Mouse (Mus musculus) mature B cell (primary cell): Measurements from ENCODE around the gene Ppp1r35.
"Not testable (repeated sequence)": the region's sequence is repeated elsewhere in the genome, so short reads cannot be mapped to it uniquely, and the experiment has no call there.

ENCODE experiments used
- in situ Hi-C: fragments of 300-500 bp; cut with MboI; formaldehyde crosslinking; loops from 2 replicates; pipeline ENCODE4 v1.14.3; 2019

Ppp1r35 gene

DNA sequence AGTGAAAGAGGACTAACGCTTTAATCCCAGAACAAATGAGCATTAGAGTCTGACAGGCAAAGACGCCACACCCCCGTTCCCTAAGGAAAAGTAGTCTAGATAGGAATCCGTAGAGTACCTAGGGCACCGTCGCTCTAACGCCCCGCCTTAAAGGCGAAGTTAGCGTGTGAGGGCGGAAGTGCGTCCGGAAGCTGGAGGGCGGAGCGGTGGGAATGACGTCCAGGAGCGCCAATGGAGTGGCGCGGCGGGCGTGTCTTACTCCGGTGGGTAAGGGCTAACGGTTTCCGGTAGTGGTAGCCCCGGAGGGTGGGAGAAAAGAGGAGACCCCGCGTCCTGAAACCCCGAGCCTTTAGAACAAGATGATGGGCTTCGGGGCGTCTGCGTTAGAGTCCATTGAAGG, at the start of gene Ppp1r35:
Gene Ppp1r35 (plus strand): TSS at position 215 of the 400 bp plus-strand sequence.
- in situ Hi-C loops, result no loop called here

DNA sequence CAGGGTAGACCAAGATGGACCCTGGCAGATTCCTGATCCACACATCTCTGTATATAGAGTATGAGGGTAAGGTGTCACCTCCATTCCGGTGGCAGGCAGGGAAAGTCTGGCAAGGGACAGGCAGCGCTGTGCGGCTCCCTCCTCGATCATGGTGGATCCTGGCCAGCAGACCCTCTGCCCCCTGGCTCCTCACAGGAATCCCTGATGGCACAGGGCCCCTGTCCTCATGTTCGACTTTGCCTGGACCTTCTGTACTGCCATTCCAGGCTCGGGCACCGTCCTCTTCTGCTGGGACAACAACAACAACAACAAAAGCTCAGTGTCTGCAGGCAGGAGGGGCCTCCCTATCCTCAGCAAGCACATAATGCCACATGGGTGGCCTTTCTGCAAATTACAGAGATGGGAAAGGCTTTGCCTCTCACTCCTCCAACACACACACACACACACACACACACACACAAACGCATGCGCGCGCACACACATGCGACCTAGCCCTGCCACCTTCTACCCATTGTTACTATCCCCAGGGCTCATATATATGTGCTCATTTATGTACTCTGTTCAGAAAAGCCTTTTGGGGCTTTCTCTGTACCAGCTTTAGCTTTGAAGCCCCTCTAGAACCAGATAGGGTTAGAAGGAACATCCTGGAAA, 44.9 kb upstream of the Ppp1r35 start:
- in situ Hi-C loops, result no loop called here

DNA sequence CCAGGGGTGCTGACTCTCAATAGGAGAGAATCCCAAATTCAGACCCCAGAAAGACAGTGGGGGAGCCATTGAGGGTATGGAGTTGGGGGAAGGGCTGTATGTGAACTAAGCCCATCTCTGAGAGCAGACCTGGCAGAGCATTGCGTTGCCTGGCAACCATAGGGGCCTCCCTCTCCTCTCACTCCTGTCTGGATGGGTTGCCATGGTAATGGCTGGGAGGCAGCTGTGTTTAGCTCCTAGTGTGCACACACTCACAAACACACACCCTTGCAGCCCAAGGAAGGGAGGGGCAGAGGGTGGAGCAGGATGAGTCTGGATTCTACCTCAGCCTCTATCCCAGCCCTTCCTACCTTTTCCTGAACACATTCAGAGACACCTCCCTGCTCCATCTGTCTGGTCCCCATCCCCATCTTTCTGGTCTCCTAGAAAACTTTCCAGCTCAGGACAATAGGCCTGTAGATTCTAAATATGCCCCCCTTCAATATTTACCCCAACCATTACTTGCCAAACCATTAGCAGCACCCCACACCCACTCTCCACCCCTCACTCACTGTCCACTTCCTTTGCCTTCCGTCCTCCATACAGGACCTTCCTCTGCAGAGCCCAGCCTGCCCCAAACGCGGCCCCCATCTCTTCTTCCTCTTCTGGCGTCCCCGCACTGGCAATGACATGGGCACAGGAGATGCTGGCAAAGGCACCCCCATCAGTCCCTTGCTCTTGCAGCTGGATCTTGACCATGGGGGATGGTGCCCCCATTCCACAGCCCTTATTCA, 44.2 kb upstream of the Ppp1r35 start:
- in situ Hi-C loops, result no loop called here

DNA sequence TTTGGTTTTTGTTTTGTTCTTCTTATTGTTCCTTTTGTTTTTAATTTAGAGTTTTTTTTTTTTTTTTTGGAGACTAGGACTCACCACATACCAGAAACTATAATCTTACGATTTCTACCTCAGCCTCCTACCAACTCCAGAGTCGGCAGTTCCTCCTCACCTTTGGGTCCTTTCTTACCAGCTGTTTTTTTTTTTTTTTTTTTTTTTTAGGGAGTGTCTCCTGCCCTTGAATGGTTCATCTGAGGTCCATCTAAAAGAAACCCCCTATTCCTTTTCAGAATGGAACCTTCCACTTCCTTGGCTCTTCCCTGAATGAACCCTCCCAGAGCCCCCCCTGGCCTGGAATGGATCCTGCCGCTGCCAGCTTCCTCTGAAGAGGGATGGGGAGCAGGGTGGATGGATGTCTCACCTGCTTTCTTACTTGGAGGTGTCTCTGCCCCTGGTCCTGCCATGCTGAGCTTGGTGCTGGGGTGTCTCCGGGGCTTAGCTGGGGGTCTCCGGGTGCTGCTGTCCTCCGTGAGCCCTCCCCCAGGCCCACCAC, 41.2 kb upstream of the Ppp1r35 start:
- in situ Hi-C loops, result no loop called here

DNA sequence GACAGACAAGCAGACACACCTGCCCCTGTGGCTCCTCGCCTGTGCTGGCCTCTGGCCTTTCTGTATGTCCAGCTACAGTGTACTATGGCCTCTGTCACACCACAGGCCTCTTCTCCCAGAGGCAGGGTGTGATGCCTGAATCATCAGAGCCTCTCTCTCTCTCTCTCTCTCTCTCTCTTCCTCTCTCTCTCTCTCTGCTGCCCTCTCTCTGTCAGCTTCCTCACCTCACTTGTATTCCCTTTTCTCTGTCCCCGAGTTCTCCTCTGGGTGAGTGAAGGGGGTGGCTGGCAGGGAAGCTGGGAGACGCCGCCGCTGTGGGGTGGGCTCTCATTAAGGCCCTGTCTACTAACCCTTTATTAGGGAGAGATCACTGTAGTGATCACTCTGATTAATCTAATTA, 40.1 kb upstream of the Ppp1r35 start:
- in situ Hi-C loops, result no loop called here

DNA sequence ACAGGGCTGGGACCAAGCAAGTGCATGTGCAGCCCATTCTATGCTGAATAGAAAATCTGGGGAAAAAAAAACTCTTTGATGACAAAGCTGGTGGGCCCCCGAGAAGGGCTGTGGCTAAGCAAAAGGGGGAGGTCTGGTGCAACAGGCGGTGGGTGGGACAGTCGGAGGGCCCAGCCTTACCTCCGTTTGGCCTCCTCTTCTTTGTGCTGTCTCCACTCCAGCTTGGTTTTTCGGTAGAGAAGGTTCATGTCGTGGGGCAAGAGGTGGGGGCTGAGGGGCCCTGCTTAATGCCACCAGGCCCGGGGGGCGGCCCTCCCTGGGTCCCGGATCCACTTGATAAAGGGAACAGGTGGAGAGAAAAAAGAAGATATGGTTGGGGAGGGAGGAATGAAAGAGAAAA, 39.2 kb upstream of the Ppp1r35 start:
- in situ Hi-C loops, result no loop called here

DNA sequence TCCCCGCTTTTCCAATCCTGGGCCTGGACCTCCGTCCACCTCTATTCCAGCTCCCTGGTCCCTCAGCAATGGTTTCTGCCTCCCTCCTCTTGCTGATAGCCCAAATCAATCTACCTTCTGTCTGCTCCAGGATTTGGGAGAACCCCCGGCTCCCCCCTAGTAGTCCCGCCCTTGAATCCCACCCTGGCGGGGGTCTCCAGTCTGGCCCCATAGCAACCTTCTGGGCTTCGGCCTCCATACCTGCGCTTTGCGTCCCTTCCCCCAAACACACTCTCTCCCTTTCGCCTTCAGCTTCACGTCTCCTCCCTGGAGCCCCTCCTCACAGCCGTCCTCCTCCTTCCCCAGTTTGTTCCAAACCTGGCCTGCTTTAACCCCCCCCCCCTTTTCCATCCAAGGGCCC, 38.1 kb upstream of the Ppp1r35 start:
- in situ Hi-C loops, result no loop called here

DNA sequence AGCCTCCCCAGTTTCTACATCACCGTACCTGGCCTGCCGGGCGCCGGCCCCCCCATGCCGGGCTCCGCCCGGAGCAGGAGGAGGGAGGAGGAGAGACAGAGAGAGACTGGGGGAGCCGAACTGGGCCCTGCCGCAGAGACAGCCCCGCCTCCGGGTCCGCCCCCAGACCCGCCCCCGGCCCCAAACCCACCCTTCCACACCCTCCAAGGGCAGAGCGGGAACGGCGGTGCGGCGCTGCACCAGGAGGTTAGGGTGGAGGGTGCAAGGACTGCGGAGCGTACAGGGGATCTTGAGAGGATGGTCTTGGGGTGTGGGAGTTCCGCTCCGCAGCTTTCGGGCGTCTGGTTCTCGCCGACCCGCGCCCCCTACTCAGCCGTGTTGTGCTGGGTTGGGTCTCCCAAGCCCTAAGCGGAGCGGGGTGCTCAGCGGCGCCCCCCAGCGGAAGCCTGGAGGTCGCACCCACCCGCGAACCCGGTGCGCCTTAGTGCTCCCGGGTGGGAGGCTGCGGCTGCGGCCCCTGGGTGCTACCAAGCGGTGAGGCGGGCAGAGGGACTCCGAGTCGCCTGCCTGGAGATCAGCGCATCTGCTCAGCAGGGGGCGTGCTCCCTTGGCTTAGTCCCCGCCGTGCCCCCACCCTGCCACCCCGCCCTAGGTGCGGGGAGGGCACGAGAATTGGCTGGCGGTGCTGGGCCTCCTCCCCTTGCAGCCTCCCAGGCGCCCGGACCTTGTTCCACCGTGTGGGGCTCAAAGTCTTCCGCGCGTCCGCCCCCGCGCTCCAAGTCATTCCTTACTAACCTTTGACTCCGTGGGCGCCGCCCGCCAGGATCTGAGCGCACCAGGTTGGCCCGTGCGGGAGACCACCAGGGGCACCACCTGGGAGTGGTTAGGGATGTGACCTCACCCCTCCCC, 37.4 kb upstream of the Ppp1r35 start, which contains the start of gene Nyap1:
Gene Nyap1 (minus strand): TSS at position 585 of the 909 bp plus-strand sequence.
- in situ Hi-C loops, result no loop called here

DNA sequence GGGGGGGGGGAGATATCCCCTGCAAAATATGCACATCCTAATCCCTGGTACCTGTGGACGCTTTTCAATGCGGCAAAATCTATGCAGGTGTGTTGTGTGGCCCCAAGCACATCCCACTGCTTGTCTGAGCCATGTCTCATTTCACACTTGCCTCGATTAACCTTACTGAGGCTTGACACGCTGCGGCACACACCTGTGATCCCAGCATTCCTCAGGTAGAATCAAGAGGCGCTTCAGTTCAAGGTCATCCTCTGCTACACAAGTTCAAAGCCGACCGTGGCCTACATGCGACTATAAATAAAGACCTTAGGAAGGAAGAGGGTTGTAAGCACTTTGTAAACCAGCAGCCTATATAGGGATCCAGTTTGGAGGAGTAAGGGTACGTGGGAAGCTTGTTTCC, 36.6 kb upstream of the Ppp1r35 start:
- in situ Hi-C loops, result no loop called here

DNA sequence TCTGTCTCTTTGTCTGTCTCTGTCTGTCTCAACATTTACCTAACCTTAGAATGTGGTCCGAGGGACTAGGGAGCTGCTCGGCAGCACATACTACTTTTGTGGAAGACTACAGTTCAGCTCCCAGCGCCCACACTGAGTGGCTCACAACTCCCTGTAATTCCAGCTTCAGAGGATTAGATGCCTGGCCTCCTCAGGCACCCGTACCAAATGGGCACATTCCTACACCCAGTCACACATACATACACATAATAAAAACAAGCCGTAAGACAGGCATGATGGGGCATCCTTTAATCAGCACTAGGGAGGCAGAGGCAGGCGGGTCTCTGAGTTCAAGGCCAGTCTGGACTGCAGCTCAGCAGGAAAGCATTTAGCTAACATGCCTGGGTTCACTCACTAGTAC, 35.8 kb upstream of the Ppp1r35 start:
- in situ Hi-C loops, result no loop called here

DNA sequence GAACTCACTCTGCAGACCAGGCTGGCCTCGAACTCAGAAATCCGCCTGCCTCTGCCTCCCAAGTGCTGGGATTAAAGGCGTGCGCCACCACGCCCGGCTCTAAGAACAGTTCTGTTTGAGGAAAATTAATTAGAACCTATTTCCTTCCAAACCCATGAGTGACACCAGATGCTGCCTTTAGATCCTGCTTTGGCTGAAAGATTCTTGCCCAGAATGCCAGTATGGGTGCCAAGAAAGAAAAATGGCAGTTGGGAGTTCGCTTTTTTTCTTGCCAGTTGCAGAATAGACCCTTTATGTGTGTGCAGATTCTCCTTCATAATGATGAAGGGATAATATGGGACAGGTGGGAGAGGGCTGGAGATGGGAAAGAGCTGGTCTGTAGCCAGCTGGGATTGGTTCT, 34.5 kb upstream of the Ppp1r35 start:
- in situ Hi-C loops, result no loop called here

DNA sequence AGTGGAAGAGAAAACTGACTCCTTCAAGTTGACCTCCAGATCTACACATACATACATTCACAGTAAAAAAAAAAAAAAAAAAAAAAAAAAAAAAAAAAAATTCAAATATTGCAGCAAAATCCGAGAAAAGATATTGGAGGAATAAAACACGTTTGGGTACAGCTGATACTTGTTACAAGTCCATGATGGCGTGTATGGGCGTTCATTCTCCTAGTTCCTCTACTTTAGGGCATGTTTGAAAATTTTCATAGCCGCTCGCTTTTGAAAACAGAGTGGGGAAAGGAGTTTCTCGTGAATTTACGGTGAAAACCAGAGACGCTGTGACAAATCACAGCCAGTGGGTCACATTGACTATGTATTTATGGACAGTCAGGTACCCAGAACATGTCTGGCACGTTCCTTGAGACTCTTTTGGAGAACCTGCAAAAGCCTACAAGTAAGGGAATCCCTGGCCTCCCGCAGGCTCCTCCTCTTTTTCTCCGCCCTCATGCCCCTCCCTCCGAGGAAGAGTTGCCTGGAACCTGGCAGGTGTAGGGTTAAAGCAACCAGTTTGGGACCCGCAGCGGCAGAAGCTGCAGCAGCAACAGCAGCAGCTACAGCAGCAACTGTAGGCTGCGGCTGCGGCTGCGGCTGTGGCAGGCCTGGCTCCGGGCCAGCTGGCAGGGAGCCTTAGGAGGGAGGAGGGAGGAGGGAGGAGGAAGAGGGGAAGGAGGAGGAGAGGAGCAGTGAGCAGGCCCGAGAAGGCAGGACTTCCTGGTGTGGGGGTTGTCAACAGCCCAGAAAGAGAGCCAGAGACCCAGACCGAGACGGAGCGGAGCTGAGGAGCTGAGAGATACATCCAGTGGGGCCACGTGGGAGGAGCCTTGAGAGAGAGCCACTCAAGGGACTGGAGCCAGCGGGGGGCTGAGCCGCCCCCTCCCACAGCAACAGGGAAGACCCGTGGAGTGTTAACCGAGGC, 33.2 kb upstream of the Ppp1r35 start, which contains the start of gene Tsc22d4:
Gene Tsc22d4 (plus strand): TSS at position 517 of the 958 bp plus-strand sequence.
- in situ Hi-C loops, result no loop called here

DNA sequence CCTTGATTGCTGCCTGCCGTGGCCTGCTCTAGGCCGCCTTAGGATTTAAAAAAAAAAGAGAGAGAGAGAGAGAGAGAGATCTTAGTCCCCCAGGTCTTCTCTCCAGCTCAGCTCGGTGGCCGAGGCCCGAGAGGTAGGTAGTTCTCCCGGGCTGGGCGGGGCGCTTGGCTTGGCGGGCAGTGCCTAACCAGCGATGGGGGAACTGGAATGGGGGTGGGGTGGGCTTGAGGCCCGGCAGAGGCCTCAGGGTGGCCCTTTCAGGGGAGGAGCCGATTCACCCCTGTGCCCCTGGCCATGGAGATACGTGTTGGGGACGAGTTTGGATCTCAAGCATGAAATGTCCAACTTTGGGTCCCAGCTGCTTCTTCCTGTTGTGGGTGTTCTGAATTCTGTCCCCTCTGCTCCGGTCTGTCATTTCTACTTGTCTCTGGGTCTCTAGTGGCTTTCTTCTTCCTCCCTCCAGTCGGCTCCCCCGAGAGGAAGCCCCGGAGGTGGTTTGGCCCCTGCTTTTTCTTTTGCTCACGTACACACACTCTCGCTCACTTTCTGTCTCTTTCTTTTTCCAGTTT, 32.3 kb upstream of the Ppp1r35 start:
- in situ Hi-C loops, result no loop called here

DNA sequence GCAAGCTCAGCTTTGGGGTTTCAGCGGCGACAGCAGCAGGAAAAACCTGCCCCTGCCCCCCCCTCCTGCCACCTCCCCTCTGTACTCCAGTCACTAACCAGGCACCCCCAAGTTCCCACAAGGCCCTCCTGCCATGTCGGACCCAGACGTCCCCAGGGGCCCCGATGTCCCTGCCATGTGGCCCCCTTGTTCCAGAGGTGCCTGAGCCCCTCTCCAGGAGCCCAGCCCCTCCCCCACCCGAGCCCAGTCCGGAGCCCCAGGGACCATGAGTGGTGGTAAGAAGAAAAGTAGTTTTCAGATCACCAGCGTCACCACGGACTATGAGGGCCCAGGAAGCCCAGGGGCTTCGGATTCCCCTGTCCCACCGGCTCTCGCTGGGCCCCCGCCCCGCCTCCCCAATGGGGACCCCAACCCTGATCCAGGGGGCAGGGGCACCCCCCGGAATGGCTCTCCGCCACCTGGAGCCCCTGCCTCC, 31.8 kb upstream of the Ppp1r35 start:
- in situ Hi-C loops, result no loop called here

DNA sequence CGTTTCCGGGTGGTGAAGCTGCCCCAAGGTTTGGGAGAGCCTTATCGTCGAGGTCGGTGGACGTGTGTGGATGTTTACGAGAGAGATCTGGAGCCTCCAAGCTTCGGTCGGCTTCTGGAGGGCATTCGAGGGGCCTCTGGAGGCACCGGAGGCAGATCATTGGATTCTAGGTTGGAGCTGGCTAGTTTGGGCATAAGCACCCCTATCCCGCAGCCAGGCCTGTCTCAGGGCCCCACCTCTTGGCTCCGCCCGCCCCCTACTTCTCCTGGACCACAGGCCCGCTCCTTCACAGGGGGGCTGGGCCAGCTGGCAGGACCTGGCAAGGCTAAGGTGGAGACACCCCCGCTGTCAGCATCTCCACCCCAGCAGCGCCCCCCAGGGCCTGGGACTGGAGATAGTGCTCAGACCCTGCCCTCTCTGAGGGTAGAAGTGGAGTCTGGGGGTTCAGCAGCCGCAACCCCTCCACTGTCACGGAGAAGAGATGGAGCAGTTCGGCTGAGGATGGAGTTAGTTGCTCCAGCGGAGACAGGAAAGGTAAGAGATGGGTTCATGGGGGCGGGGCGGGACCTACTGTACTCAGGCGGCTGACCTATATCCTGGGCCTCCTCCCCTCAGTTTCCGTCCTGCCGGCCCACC, 31.2 kb upstream of the Ppp1r35 start:
- in situ Hi-C loops, result no loop called here

DNA sequence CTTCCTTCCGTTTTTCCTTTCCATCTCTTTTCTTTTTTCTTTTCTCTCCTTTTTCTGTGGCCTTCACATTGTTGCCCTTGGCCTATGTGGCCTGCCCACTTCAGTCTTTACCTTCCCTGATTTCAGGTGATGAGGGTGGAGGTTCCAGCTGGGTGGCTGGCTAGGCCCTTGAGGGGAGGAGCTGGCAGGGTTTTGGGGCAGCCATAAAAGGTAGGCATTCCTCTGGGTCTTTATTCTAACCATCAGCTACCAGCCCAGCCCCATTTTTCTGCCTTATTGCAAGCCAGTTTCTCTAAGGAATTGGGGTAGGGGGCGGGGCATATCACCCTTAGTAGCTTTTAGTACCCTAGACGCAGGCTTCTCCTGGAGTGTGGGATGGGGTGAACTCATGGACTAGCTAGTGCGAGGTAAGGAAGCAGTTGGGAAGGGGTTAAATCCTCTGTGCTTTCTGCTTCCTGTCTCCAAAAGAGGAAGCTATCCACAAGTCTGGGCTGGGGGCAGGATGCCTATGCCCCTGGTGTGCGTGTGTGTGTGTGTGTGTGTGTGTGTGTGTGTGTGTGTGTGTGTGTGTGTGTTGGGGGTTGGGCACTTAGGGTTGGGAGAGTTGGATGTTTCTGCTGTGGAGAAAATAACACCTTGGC, 30.4 kb upstream of the Ppp1r35 start:
- in situ Hi-C loops, result no loop called here

DNA sequence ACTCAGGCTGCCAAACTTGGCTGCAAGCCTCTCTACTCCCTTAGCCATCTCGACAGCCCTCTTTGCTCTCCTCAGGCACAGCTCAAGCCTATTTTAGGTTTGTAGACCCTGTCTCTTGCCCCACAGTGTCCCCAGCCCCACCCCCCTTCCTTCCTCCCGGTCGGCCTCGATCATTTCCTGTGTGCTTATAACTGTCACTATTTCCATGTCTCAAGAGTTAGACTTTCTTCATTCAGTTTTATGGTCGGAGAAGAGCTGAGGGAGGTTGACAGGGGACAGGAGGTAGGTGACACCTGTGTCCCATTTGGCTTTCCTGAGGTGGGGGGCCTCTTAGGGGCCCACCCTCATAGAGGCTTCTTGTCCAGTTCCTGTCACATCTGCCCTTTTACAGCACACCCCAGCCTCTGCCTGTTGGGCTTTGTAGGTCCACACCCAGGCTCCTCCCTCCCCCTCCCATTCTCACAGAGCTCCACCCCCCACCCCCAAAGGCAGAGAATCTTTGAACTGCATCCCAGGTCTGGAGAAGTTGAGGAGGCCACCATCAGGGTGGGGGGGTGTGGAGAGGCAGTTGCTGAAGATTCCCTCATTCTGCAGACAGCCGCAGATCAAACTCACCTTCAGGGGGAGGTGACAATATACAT, 29.3 kb upstream of the Ppp1r35 start:
- in situ Hi-C loops, result no loop called here

DNA sequence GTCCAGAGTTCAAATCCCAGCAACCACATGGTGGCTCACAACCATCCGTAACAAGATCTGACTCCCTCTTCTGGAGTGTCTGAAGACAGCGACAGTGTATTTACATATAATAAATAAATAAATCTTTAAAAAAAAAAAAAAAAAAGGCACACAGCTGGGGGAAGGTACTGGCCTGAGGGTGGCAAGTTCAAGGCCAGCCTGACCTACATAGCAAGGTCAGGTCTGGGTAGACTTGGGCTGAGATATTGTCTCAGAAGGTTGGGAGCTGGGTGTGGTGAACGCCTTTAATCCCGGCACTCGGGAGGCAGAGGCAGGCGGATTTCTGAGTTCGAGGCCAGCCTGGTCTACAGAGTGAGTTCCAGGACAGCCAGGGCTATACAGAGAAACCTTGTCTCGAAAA, 28.4 kb upstream of the Ppp1r35 start:
- in situ Hi-C loops, result not testable (repeated sequence)
